Mouse (Mus musculus) midbrain, embryonic 12.5 days (tissue): Measurements from ENCODE around the gene Cxcr6. TPM values are rescaled to one million over a fixed set of nuclear protein-coding genes. Genes with fewer than 3 reads are reported as not detected.
"Not testable (repeated sequence)": the region's sequence is repeated elsewhere in the genome, so short reads cannot be mapped to it uniquely, and the experiment has no call there.

Source experiments
- ATAC-seq: fragments of 200-750 bp; cut with Nextera tagmentation; 2 replicates; pipeline ENCODE4 v1.8.0; 2017; ENCODE audit warnings: low read depth, moderate TSS enrichment, moderate library complexity; ENCODE audit not compliant: low FRiP score
- H3K27ac ChIP-seq: fragments of 300-500 bp; sonication (generic); replicated peaks from 2 replicates; pipeline ENCODE4 v1.5.1; 2016; ENCODE audit warnings: mild to moderate bottlenecking
- H3K27me3 ChIP-seq: fragments of 300-500 bp; sonication (generic); 2 replicates; pipeline ENCODE4 v1.6.1; 2016; ENCODE audit warnings: mild to moderate bottlenecking
- H3K36me3 ChIP-seq: fragments of 300-500 bp; sonication (generic); 2 replicates; pipeline ENCODE4 v1.6.1; 2016
- H3K4me1 ChIP-seq: fragments of 300-500 bp; sonication (generic); 2 replicates; pipeline ENCODE4 v1.6.1; 2016
- H3K4me2 ChIP-seq: fragments of 300-500 bp; sonication (generic); replicated peaks from 2 replicates; pipeline ENCODE4 v1.6.1; 2016; ENCODE audit warnings: mild to moderate bottlenecking, moderate library complexity
- H3K4me3 ChIP-seq: fragments of 300-500 bp; sonication (generic); 2 replicates; pipeline ENCODE4 v1.5.1; 2016; ENCODE audit warnings: mild to moderate bottlenecking
- H3K9ac ChIP-seq: fragments of 300-500 bp; sonication (generic); replicated peaks from 2 replicates; pipeline ENCODE4 v1.6.1; 2016; ENCODE audit warnings: mild to moderate bottlenecking, moderate library complexity
- H3K9me3 ChIP-seq: fragments of 300-500 bp; sonication (generic); 2 replicates; pipeline ENCODE4 v1.6.1; 2016; ENCODE audit warnings: mild to moderate bottlenecking
- WGBS: fragments of 180-500 bp; shearing (Covaris S2); methylation state at CpG from one replicate; pipeline ENCODE4 v1.1.7; 2016; 5-methylcytosine and 5-hydroxymethylcytosine counted together
- polyA plus RNA-seq: library from polyadenylated mRNA; unstranded; fragments of >200 nt; fragmentation: Nextera tagmentation; extraction: Ambion mirVana; gene quantifications from 2 replicates; pipeline ENCODE4 v1.2.1, GENCODE M21; 2016

Cxcr6 gene
- polyA plus RNA-seq: 0.20 and 0.24 TPM in 2 replicates

GRCm38 (mm10) chr9:123806267-123806666, at the start of gene Cxcr6:
Cxcr6 (plus strand) TSS chr9:123806475.
- Histone ChIP-seq H3K4me2 (no peak within 1 kb of the TSS), H3K27ac (no peak within 1 kb of the TSS), H3K4me3 (no peak within 1 kb of the TSS), H3K36me3 (peaks cover 13% of the 10 kb centered on the region; the same call in 1 of the 2 replicates), H3K9ac (no peak within 1 kb of the TSS), H3K9me3 (no peaks in the 10 kb centered on the region), H3K27me3 (no peaks in the 10 kb centered on the region), H3K4me1 (no peaks in the 10 kb centered on the region)
- no peak for ATAC-seq
- 86% methylated on average over 5 of the region's 5 CpGs for WGBS

- Histone ChIP-seq H3K9ac (no peak overlapping the region), H3K27me3 (no peaks in the 10 kb centered on the region), H3K9me3 (no peaks in the 10 kb centered on the region), H3K4me1 (no peaks in the 10 kb centered on the region), H3K4me3 (no peak overlapping the region), H3K27ac (no peak overlapping the region), H3K4me2 (no peak overlapping the region), H3K36me3 (no peaks in the 10 kb centered on the region)
- whole genome bisulfite sequencing: 82% methylated on average over 3 of the region's 3 CpGs
- ATAC-seq: no peak
These were observed 49.5 kb upstream of the Cxcr6 start for GRCm38 (mm10) chr9:123756752-123757151.

GRCm38 (mm10) chr9:123757326-123757725, 48.9 kb upstream of the Cxcr6 start:
- H3K4me3 ChIP-seq: no peak overlapping the region
- no peaks in the 10 kb centered on the region for H3K9me3 ChIP-seq
- H3K36me3 ChIP-seq: no peaks in the 10 kb centered on the region
- H3K27me3 ChIP-seq: no peaks in the 10 kb centered on the region
- H3K4me2 ChIP-seq: no peak overlapping the region
- H3K9ac ChIP-seq: no peak overlapping the region
- WGBS: 57% methylated on average over 2 of the region's 2 CpGs
- no peak for ATAC-seq
- H3K27ac ChIP-seq: no peak overlapping the region
- no peaks in the 10 kb centered on the region for H3K4me1 ChIP-seq

- no peak for ATAC-seq
- Histone ChIP-seq H3K36me3 (no peaks in the 10 kb centered on the region), H3K27me3 (no peaks in the 10 kb centered on the region), H3K4me2 (no peak overlapping the region), H3K4me3 (no peak overlapping the region), H3K4me1 (no peaks in the 10 kb centered on the region), H3K9ac (no peak overlapping the region), H3K27ac (no peak overlapping the region), H3K9me3 (no peaks in the 10 kb centered on the region)
- WGBS: 81% methylated on average over 1 of the region's 1 CpGs
These were observed 48.1 kb upstream of the Cxcr6 start for GRCm38 (mm10) chr9:123758156-123758555.

GRCm38 (mm10) chr9:123758645-123759044, 47.6 kb upstream of the Cxcr6 start:
- Histone ChIP-seq H3K9ac (no peak overlapping the region), H3K4me3 (no peak overlapping the region), H3K36me3 (no peaks in the 10 kb centered on the region), H3K4me2 (no peak overlapping the region), H3K9me3 (no peaks in the 10 kb centered on the region), H3K27ac (no peak overlapping the region), H3K27me3 (no peaks in the 10 kb centered on the region), H3K4me1 (no peaks in the 10 kb centered on the region)
- no peak for ATAC-seq
- WGBS: 81% methylated on average over 4 of the region's 4 CpGs

GRCm38 (mm10) chr9:123760806-123761205, 45.5 kb upstream of the Cxcr6 start:
- Histone ChIP-seq H3K36me3 (no peaks in the 10 kb centered on the region), H3K27me3 (no peaks in the 10 kb centered on the region), H3K27ac (no peak overlapping the region), H3K4me2 (no peak overlapping the region), H3K9ac (no peak overlapping the region), H3K9me3 (no peaks in the 10 kb centered on the region), H3K4me3 (no peak overlapping the region), H3K4me1 (no peaks in the 10 kb centered on the region)
- ATAC-seq: no peak
- WGBS: 84% methylated on average over 3 of the region's 3 CpGs

GRCm38 (mm10) chr9:123762886-123763285, 43.4 kb upstream of the Cxcr6 start:
- H3K4me3 ChIP-seq: no peak overlapping the region
- ATAC-seq: no peak
- no peak overlapping the region for H3K9ac ChIP-seq
- no peaks in the 10 kb centered on the region for H3K9me3 ChIP-seq
- no peak overlapping the region for H3K27ac ChIP-seq
- H3K4me1 ChIP-seq: no peaks in the 10 kb centered on the region
- H3K36me3 ChIP-seq: no peaks in the 10 kb centered on the region
- WGBS: 88% methylated on average over 4 of the region's 4 CpGs
- no peak overlapping the region for H3K4me2 ChIP-seq
- H3K27me3 ChIP-seq: no peaks in the 10 kb centered on the region

- 84% methylated on average over 3 of the region's 3 CpGs for WGBS
- Histone ChIP-seq H3K4me2 (no peak overlapping the region), H3K27ac (no peak overlapping the region), H3K9ac (no peak overlapping the region), H3K4me3 (no peak overlapping the region), H3K27me3 (no peaks in the 10 kb centered on the region), H3K36me3 (no peaks in the 10 kb centered on the region), H3K4me1 (no peaks in the 10 kb centered on the region), H3K9me3 (no peaks in the 10 kb centered on the region)
- no peak for ATAC-seq
These were observed 42.5 kb upstream of the Cxcr6 start for GRCm38 (mm10) chr9:123763771-123764170.

- H3K27ac ChIP-seq: no peak overlapping the region
- no peak for ATAC-seq
- H3K27me3 ChIP-seq: no peaks in the 10 kb centered on the region
- H3K4me2 ChIP-seq: no peak overlapping the region
- 83% methylated on average over 3 of the region's 3 CpGs for WGBS
- H3K4me3 ChIP-seq: no peak overlapping the region
- no peaks in the 10 kb centered on the region for H3K9me3 ChIP-seq
- H3K4me1 ChIP-seq: no peaks in the 10 kb centered on the region
- H3K36me3 ChIP-seq: no peaks in the 10 kb centered on the region
- H3K9ac ChIP-seq: no peak overlapping the region
These were observed 39.3 kb upstream of the Cxcr6 start for GRCm38 (mm10) chr9:123766996-123767395.

- no peaks in the 10 kb centered on the region for H3K27me3 ChIP-seq
- H3K36me3 ChIP-seq: no peaks in the 10 kb centered on the region
- H3K27ac ChIP-seq: no peak overlapping the region
- ATAC-seq: no peak
- 68% methylated on average over 1 of the region's 1 CpGs for WGBS
- H3K4me2 ChIP-seq: no peak overlapping the region
- H3K9ac ChIP-seq: no peak overlapping the region
- H3K4me3 ChIP-seq: no peak overlapping the region
- H3K4me1 ChIP-seq: no peaks in the 10 kb centered on the region
- H3K9me3 ChIP-seq: no peaks in the 10 kb centered on the region
These were observed 37.8 kb upstream of the Cxcr6 start for GRCm38 (mm10) chr9:123768443-123768842.

GRCm38 (mm10) chr9:123769532-123769931, 36.7 kb upstream of the Cxcr6 start:
- Histone ChIP-seq H3K27ac (no peak overlapping the region), H3K4me1 (no peaks in the 10 kb centered on the region), H3K36me3 (no peaks in the 10 kb centered on the region), H3K4me2 (no peak overlapping the region), H3K9me3 (no peaks in the 10 kb centered on the region), H3K4me3 (no peak overlapping the region), H3K27me3 (no peaks in the 10 kb centered on the region), H3K9ac (no peak overlapping the region)
- WGBS: 66% methylated on average over 6 of the region's 6 CpGs
- ATAC-seq: no peak

GRCm38 (mm10) chr9:123773299-123773698, 33.0 kb upstream of the Cxcr6 start:
- not testable (repeated sequence) for H3K36me3 ChIP-seq

GRCm38 (mm10) chr9:123788855-123789529, 17.3 kb upstream of the Cxcr6 start:
- H3K4me3 ChIP-seq: no peak overlapping the region
- H3K27me3 ChIP-seq: no peaks in the 10 kb centered on the region
- H3K4me1 ChIP-seq: no peaks in the 10 kb centered on the region
- H3K9ac ChIP-seq: no peak overlapping the region
- peaks cover 43% of the 10 kb centered on the region for H3K36me3 ChIP-seq
- H3K9me3 ChIP-seq: peaks cover 2% of the 10 kb centered on the region
- WGBS: 84% methylated on average over 4 of the region's 4 CpGs
- H3K4me2 ChIP-seq: no peak overlapping the region
- no peak overlapping the region for H3K27ac ChIP-seq
- no peak for ATAC-seq

More at GRCm38 (mm10) chr9:123773299-123773698, 33.0 kb upstream of the Cxcr6 start:
- H3K4me1 ChIP-seq, H3K4me3 ChIP-seq, ATAC-seq, H3K9me3 ChIP-seq, H3K27ac ChIP-seq, H3K9ac ChIP-seq, H3K27me3 ChIP-seq, H3K4me2 ChIP-seq: not testable (repeated sequence)
- 33% methylated on average over 2 of the region's 2 CpGs for WGBS
